Mouse (Mus musculus) 3134 (cell line): ENCODE data around the gene Cxcl17.
A peak's percentile ranks its signal among the peaks of the same experiment; 100 is the strongest.

Experiments
- DNase-seq: peaks from one replicate; pipeline ENCODE4 v3.0.0-alpha.2; 2011; ENCODE audit warnings: low spot score; ENCODE audit not compliant: insufficient read length; ENCODE audit errors: extremely low read depth

Cxcl17 gene

GRCm38 (mm10) chr7:25393451-25394210 is 19.1 kb downstream of the Cxcl17 start:
- DNase-seq = no peak

- no peak for DNase-seq
Measured at GRCm38 (mm10) chr7:25392851-25393250, 19.8 kb downstream of the Cxcl17 start.

- no peak for DNase-seq
Measured at GRCm38 (mm10) chr7:25391856-25392453, 20.7 kb downstream of the Cxcl17 start.

GRCm38 (mm10) chr7:25390986-25391385 is 21.7 kb downstream of the Cxcl17 start:
- no peak for DNase-seq

- DNase-seq = peak; percentile 82
Measured at GRCm38 (mm10) chr7:25390054-25390770, 22.5 kb downstream of the Cxcl17 start.

GRCm38 (mm10) chr7:25388916-25389315 is 23.8 kb downstream of the Cxcl17 start:
- no peak for DNase-seq

- peak; percentile 53 for DNase-seq
Measured at GRCm38 (mm10) chr7:25387811-25388440, 24.8 kb downstream of the Cxcl17 start.

GRCm38 (mm10) chr7:25385850-25386555 is 26.7 kb downstream of the Cxcl17 start:
- DNase-seq = peak; percentile 66

- no peak for DNase-seq
Measured at GRCm38 (mm10) chr7:25385259-25385658, 27.4 kb downstream of the Cxcl17 start.

- no peak for DNase-seq
Measured at GRCm38 (mm10) chr7:25384818-25385217, 27.9 kb downstream of the Cxcl17 start.

GRCm38 (mm10) chr7:25384318-25384717 is 28.4 kb downstream of the Cxcl17 start:
- DNase-seq = no peak

GRCm38 (mm10) chr7:25383891-25384290 is 28.8 kb downstream of the Cxcl17 start:
- DNase-seq = no peak

- DNase-seq = no peak
Measured at GRCm38 (mm10) chr7:25383385-25383784, 29.3 kb downstream of the Cxcl17 start.

- DNase-seq = no peak
Measured at GRCm38 (mm10) chr7:25382541-25382940, 30.1 kb downstream of the Cxcl17 start.

GRCm38 (mm10) chr7:25381284-25381680 is 31.4 kb downstream of the Cxcl17 start:
- no peak for DNase-seq

- no peak for DNase-seq
Measured at GRCm38 (mm10) chr7:25380392-25381283, 32.0 kb downstream of the Cxcl17 start.

GRCm38 (mm10) chr7:25379551-25380351 is 32.9 kb downstream of the Cxcl17 start:
- no peak for DNase-seq

GRCm38 (mm10) chr7:25378181-25379100 is 34.2 kb downstream of the Cxcl17 start:
- no peak for DNase-seq
